Mouse (Mus musculus) liver, embryonic 14.5 days (tissue): Measurements from ENCODE around the gene Acaca.

Source experiments
- CTCF ChIP-seq: IDR thresholded peaks from 2 replicates; pipeline ENCODE4 v1.5.1; 2016; ENCODE audit warnings: antibody characterized with exemption, low read depth, control low read depth
- EP300 ChIP-seq: IDR thresholded peaks from 2 replicates; pipeline ENCODE4 v1.6.1; 2016; ENCODE audit warnings: antibody characterized with exemption, low read depth

DNA sequence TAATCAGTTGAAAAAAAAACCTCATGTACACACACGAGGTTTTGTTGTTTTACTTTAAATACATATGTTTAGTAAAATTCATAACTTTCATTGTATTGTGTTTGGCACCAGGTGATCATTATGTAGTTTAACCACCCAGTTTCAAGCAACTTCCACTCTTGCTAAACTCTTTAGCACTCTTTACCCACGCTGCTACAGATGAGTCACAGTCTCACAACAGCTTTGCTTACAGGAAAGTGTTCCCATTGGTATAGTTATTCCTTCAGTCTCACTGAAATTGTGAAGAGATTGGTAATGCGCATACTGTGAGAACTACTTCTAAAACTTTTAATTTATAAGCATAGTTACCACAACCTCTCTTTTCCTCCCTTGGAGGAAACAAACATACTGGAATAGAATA, 65.3 kb downstream of the Acaca start:
- TF ChIP-seq CTCF (no peak), EP300 (no peak)
